Mouse (Mus musculus) neural tube, embryonic 12.5 days (tissue): ENCODE measurements around the gene Cd101. TPM values are rescaled to one million over a fixed set of nuclear protein-coding genes. Genes with fewer than 3 reads are reported as not detected.

ENCODE experiments used
- ATAC-seq: fragments of 200-750 bp; cut with Nextera tagmentation; 2 replicates; pipeline ENCODE4 v1.8.0; 2017; ENCODE audit warnings: low read depth, mild to moderate bottlenecking, moderate TSS enrichment, moderate library complexity; ENCODE audit not compliant: low FRiP score
- H3K27ac ChIP-seq: fragments of 300-500 bp; sonication (generic); 2 replicates; pipeline ENCODE4 v1.5.1; 2016
- H3K27me3 ChIP-seq: fragments of 300-500 bp; sonication (generic); replicated peaks from 2 replicates; pipeline ENCODE4 v1.6.1; 2016; ENCODE audit warnings: mild to moderate bottlenecking
- H3K36me3 ChIP-seq: fragments of 300-500 bp; sonication (generic); 2 replicates; pipeline ENCODE4 v1.6.1; 2016; ENCODE audit warnings: mild to moderate bottlenecking
- H3K4me1 ChIP-seq: fragments of 300-500 bp; sonication (generic); 2 replicates; pipeline ENCODE4 v1.6.1; 2016
- H3K4me2 ChIP-seq: fragments of 300-500 bp; sonication (generic); replicated peaks from 2 replicates; pipeline ENCODE4 v1.6.1; 2016; ENCODE audit warnings: mild to moderate bottlenecking
- H3K4me3 ChIP-seq: fragments of 300-500 bp; sonication (generic); 2 replicates; pipeline ENCODE4 v1.5.1; 2016
- H3K9ac ChIP-seq: fragments of 300-500 bp; sonication (generic); 2 replicates; pipeline ENCODE4 v1.6.1; 2016; ENCODE audit warnings: mild to moderate bottlenecking
- H3K9me3 ChIP-seq: fragments of 300-500 bp; sonication (generic); 2 replicates; pipeline ENCODE4 v1.6.1; 2016; ENCODE audit warnings: mild to moderate bottlenecking
- WGBS: fragments of 180-500 bp; shearing (Covaris S2); methylation state at CpG from one replicate; pipeline ENCODE4 v1.1.7; 2016; 5-methylcytosine and 5-hydroxymethylcytosine counted together
- polyA plus RNA-seq: library from polyadenylated mRNA; unstranded; fragments of >200 nt; fragmentation: Nextera tagmentation; extraction: Ambion mirVana; gene quantifications from 2 replicates; pipeline ENCODE4 v1.2.1, GENCODE M21; 2016

Cd101 gene
- polyA plus RNA-seq, 1 experiment from 2014 or later, result 0.05 TPM

DNA sequence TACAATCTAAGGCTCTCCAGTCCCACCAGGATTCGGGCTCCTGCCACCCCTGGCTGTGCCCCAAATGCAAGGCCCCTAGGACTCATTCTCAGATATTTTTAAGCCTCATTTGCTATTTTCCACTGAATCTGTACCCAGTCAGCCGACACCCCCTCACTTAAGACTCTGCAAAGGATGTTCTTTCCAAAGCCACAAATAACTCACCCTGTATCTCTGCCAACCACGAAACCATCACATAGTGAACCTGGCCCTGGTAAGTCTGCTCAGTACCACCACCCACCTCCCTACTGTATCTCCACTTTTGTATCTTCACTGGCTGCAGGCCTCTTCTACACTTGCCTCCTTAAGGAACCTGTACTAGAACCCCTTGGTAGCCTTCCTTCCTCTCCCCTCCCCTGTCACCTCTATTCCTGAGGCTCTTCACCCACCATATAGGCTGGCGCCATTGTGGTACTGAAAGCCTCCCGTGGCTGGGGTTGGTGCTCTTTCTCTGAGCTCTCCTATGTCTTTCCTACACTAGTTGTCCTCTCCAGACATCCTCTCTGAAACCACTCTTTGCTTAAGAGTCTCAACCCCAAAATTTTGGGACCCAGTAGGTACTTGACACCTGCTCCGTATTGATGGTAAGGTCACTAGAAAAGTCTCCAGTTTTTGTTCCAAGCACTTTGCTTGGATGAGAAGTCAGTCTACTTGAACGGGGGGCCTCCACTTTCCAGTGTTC, 32.7 kb upstream of the Cd101 start:
- H3K9ac ChIP-seq, result no peak overlapping the region
- WGBS, result 83% methylated on average over 7 of the region's 7 CpGs

DNA sequence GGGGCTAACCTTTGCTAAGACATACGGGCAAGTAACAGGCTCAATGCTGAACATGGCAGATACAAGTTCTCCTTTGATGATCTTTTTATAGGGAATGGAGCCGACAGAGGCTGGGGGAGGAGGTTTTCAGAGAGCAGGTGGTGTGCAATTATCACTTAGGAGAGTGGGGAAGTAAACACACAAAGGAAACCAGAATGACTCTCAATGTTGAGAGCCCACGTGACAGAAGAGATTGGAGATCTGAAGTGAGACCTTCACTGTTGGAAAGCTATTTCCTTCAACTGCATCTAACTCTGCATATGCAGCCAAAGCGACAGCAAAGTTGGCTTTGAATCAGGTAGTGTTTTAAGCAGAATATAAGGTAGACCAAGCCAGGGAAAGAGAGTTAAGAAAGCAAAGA, 29.9 kb upstream of the Cd101 start:
- 79% methylated on average over 4 of the region's 4 CpGs for WGBS
- H3K36me3 ChIP-seq, result no peaks in the 10 kb centered on the region
- no peaks in the 10 kb centered on the region for H3K9me3 ChIP-seq
- H3K4me2 ChIP-seq, result no peak overlapping the region
- H3K9ac ChIP-seq, result no peak overlapping the region
- no peak overlapping the region for H3K27ac ChIP-seq
- H3K4me3 ChIP-seq, result no peak overlapping the region
- ATAC-seq, result no peak
- no peaks in the 10 kb centered on the region for H3K4me1 ChIP-seq
- no peaks in the 10 kb centered on the region for H3K27me3 ChIP-seq

More for the DNA sequence above, 32.7 kb upstream of the Cd101 start:
- Histone ChIP-seq H3K36me3 (no peaks in the 10 kb centered on the region; the same call in 1 of the 2 replicates), H3K9me3 (no peaks in the 10 kb centered on the region), H3K27me3 (no peaks in the 10 kb centered on the region), H3K4me2 (no peak overlapping the region), H3K27ac (no peak overlapping the region), H3K4me3 (no peak overlapping the region), H3K4me1 (no peaks in the 10 kb centered on the region)
- ATAC-seq, result no peak

DNA sequence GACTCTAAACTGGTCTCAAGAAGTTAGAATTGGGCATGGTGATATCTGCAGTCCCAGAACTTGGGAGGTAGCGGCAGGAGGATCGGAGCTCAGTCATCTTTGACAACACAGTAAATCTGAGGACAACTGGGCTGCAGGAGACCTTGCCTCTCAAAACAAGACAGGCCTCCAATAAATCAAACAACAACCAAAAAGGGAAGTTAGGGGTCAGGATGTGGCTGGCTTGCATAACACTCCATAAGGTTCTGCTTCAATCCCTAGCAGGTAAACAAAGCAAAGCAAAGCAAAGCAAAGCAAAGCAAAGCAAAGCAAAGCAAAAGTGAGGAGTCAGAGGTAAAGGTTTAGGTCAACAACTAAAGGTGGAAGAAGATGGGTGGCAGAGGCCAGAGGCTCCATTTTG, 28.8 kb upstream of the Cd101 start:
- Histone ChIP-seq H3K4me1 (no peaks in the 10 kb centered on the region), H3K9ac (no peak overlapping the region), H3K9me3 (no peaks in the 10 kb centered on the region), H3K4me2 (no peak overlapping the region), H3K27ac (no peak overlapping the region), H3K4me3 (no peak overlapping the region), H3K36me3 (no peaks in the 10 kb centered on the region), H3K27me3 (no peaks in the 10 kb centered on the region)
- ATAC-seq, result no peak
- 100% methylated on average over 2 of the region's 2 CpGs for WGBS

DNA sequence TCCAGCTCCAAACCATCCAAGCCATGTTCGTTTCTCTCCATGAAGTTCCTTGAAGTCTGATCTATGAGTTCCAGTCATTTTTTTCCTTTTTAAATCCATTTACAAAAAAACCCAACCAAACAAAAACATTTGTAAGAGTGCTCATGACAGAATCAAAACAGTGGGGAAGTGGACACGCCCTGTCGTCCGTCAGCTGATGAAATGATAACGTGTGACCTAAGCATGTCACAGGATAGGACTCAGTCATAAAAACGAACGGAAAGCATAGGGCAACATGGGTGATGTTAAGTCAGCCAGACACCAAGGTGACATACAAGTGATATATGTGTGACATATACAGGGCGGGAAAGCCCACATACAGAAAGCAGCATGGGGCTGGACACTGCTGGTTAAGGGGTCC, 25.9 kb upstream of the Cd101 start:
- WGBS, result 89% methylated on average over 8 of the region's 8 CpGs
- Histone ChIP-seq H3K27ac (no peak overlapping the region), H3K9ac (no peak overlapping the region), H3K9me3 (no peaks in the 10 kb centered on the region), H3K36me3 (no peaks in the 10 kb centered on the region), H3K4me3 (no peak overlapping the region), H3K4me2 (no peak overlapping the region), H3K4me1 (no peaks in the 10 kb centered on the region), H3K27me3 (no peaks in the 10 kb centered on the region)
- ATAC-seq, result no peak

- WGBS, result 77% methylated on average over 4 of the region's 4 CpGs
Measured at GRCm38 (mm10) chr3:101051601-101052000, 22.2 kb upstream of the Cd101 start.

GRCm38 (mm10) chr3:101049997-101050396, 20.6 kb upstream of the Cd101 start:
- H3K9ac ChIP-seq, result no peak overlapping the region
- WGBS, result 82% methylated on average over 9 of the region's 9 CpGs
- H3K4me2 ChIP-seq, result no peak overlapping the region
- H3K36me3 ChIP-seq, result peaks cover 2% of the 10 kb centered on the region; the same call in 1 of the 2 replicates
- H3K4me3 ChIP-seq, result no peak overlapping the region
- no peak overlapping the region for H3K27ac ChIP-seq
- H3K9me3 ChIP-seq, result no peaks in the 10 kb centered on the region
- no peaks in the 10 kb centered on the region for H3K27me3 ChIP-seq
- no peak for ATAC-seq
- peaks cover 4% of the 10 kb centered on the region; the same call in 1 of the 2 replicates for H3K4me1 ChIP-seq

More at GRCm38 (mm10) chr3:101051601-101052000, 22.2 kb upstream of the Cd101 start:
- Histone ChIP-seq H3K36me3 (peaks cover 2% of the 10 kb centered on the region; the same call in 1 of the 2 replicates), H3K4me1 (peaks cover 4% of the 10 kb centered on the region; the same call in 1 of the 2 replicates), H3K27ac (0 out of 2 replicates have a peak overlapping the region, but pooled peaks have one; percentile 4), H3K9me3 (no peaks in the 10 kb centered on the region), H3K4me2 (no peak overlapping the region), H3K4me3 (no peak overlapping the region), H3K9ac (no peak overlapping the region), H3K27me3 (no peaks in the 10 kb centered on the region)
- no peak for ATAC-seq

GRCm38 (mm10) chr3:101048781-101049180, 19.4 kb upstream of the Cd101 start:
- Histone ChIP-seq H3K4me1 (peaks cover 4% of the 10 kb centered on the region; the same call in 1 of the 2 replicates), H3K9ac (no peak overlapping the region), H3K27me3 (no peaks in the 10 kb centered on the region), H3K27ac (no peak overlapping the region), H3K9me3 (no peaks in the 10 kb centered on the region), H3K4me2 (no peak overlapping the region), H3K36me3 (peaks cover 6% of the 10 kb centered on the region; the same call in 1 of the 2 replicates), H3K4me3 (no peak overlapping the region)
- 75% methylated on average over 2 of the region's 2 CpGs for WGBS
- ATAC-seq, result no peak

DNA sequence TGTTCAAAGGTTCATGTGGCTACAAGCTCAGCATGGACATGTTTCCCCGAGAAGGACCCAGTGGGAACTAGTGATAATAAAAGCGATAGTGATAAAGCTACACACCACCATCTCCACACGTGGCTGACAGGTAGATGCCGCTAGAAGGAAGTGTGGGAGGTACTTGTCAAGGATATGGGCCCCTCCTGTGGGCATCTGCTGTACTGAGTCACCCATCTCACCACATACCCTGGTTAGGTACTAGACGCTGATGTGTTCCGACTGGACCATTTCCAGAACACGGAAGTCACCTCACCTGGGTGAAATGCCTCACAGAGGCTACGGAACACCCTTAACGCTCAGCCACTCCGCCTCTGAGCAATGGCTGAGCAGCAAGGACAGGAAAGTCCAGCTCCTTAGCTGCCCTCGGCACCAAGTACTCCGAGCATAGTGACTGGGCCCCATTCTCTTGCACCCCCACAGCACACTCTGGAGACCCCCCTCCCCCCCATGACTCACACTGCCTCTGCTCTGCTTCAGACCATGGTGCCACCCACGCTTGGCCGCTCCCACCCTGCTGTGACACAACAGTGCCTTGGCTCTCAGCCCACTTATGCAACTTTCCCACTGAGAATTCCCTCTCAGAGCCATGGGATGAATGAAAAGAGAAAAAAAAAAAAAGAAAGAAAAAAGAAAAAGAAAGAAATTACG, 18.4 kb upstream of the Cd101 start:
- Histone ChIP-seq H3K27me3 (no peaks in the 10 kb centered on the region), H3K9me3 (no peaks in the 10 kb centered on the region), H3K4me2 (no peak overlapping the region), H3K36me3 (peaks cover 10% of the 10 kb centered on the region; the same call in 1 of the 2 replicates), H3K27ac (no peak overlapping the region), H3K9ac (no peak overlapping the region), H3K4me1 (peaks cover 4% of the 10 kb centered on the region; the same call in 1 of the 2 replicates), H3K4me3 (no peak overlapping the region)
- 81% methylated on average over 15 of the region's 15 CpGs for WGBS
- no peak for ATAC-seq

DNA sequence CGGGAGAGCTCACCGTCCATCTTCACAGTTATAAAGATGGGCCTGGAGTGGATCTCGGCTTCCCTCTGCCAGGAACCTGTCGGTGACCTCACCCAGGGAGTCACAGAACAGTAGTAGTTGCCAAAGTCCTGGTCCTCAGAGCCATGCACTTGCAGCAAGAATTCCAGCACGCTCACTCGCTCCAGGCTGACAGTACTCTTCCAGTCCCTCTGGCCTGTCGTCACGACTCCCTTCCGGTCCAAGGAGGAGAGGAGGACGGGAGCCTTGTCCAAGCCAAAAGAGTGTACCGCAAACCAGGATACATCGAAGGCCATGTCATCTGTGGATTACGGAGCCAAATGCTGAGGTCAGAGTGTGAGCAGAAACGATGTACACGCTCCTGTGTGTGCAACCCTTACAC, 16.1 kb upstream of the Cd101 start:
- no peak for ATAC-seq
- Histone ChIP-seq H3K4me1 (peaks cover 4% of the 10 kb centered on the region; the same call in 1 of the 2 replicates), H3K4me2 (no peak overlapping the region), H3K9ac (no peak overlapping the region), H3K4me3 (no peak overlapping the region), H3K9me3 (no peaks in the 10 kb centered on the region), H3K36me3 (peaks cover 10% of the 10 kb centered on the region; the same call in 1 of the 2 replicates), H3K27ac (no peak overlapping the region), H3K27me3 (no peaks in the 10 kb centered on the region)
- WGBS, result 95% methylated on average over 15 of the region's 15 CpGs

GRCm38 (mm10) chr3:101044686-101045085, 15.3 kb upstream of the Cd101 start:
- Histone ChIP-seq H3K9me3 (no peaks in the 10 kb centered on the region), H3K4me3 (no peak overlapping the region), H3K9ac (no peak overlapping the region), H3K4me2 (no peak overlapping the region), H3K27ac (no peak overlapping the region), H3K4me1 (peaks cover 4% of the 10 kb centered on the region; the same call in 1 of the 2 replicates), H3K36me3 (peaks cover 10% of the 10 kb centered on the region; the same call in 1 of the 2 replicates), H3K27me3 (no peaks in the 10 kb centered on the region)
- ATAC-seq, result no peak
- WGBS, result 91% methylated on average over 6 of the region's 6 CpGs

DNA sequence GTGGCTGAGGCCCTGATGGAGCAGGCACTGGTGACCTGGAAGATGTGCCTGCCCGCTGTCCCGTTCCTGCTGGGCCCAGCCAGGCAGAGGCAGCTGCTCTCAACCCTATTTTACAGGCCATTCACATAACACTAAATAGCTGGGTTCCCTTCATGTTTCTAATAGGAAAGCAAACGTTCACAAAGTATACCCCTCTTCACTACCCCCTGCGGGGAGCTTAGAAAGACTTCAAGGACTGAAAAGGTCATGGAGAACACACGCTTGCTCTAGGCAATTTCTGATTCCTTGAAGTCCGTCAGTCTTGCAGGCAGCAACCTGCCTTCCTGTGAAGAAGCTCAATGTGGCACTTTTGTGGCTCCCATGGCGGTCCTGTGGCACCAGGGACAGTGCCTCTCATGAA, 12.6 kb upstream of the Cd101 start:
- ATAC-seq, result no peak
- H3K27me3 ChIP-seq, result no peaks in the 10 kb centered on the region
- 55% methylated on average over 7 of the region's 7 CpGs for WGBS
- no peak overlapping the region for H3K4me3 ChIP-seq
- H3K9ac ChIP-seq, result no peak overlapping the region
- H3K36me3 ChIP-seq, result 0 out of 2 replicates have a peak, but pooled peaks cover 8% of the 10 kb centered on the region
- H3K27ac ChIP-seq, result no peak overlapping the region
- no peak overlapping the region for H3K4me2 ChIP-seq
- no peaks in the 10 kb centered on the region; the same call in 1 of the 2 replicates for H3K4me1 ChIP-seq
- H3K9me3 ChIP-seq, result no peaks in the 10 kb centered on the region

DNA sequence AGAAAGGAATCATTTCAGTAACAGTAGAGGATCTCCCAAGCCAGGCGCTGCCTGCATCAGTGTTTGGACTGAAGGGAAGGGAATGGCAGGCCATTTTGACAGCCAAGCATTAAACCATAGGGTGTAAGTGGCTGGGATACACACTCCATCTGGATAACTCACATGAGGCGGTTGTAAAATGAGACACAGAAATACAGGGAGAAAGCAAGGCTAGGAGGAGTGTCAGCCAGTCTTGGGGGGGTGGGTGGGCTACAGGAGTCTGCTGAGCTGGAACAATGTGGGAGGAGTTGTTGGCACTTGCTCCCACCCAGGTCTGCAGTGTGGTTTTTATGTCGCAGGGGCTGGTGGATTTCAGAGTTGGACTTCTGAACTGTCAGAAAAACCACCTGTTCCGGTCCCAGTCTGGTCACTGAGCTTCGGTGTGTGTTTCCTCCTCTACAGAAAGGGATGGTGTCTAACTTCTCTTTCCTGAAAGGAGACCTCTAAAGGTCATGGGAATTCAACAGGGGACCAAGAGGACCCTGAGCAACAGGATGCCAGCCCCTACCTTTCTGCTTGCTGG, 8.7 kb upstream of the Cd101 start:
- H3K9ac ChIP-seq, result no peak overlapping the region
- no peaks in the 10 kb centered on the region for H3K27me3 ChIP-seq
- no peak overlapping the region for H3K4me2 ChIP-seq
- H3K9me3 ChIP-seq, result no peaks in the 10 kb centered on the region
- no peak overlapping the region for H3K27ac ChIP-seq
- ATAC-seq, result no peak
- 0 out of 2 replicates have a peak, but pooled peaks cover under 1% of the 10 kb centered on the region for H3K36me3 ChIP-seq
- no peak overlapping the region for H3K4me3 ChIP-seq
- WGBS, result 84% methylated on average over 5 of the region's 5 CpGs
- H3K4me1 ChIP-seq, result no peaks in the 10 kb centered on the region; the same call in 1 of the 2 replicates
